Mouse (Mus musculus): ENCODE data around the gene Tbc1d4. TPM values are rescaled to one million over a fixed set of nuclear protein-coding genes. Genes with fewer than 3 reads are reported as not detected.
"Not testable (repeated sequence)": the region's sequence is repeated elsewhere in the genome, so short reads cannot be mapped to it uniquely, and the experiment has no call there.

Gene Tbc1d4
- polyA plus RNA-seq, 1 experiment, result 9.2 TPM

GRCm38 (mm10) chr14:101595301-101596080 is 13.5 kb downstream of the Tbc1d4 start:
- DNase-seq (ENCODE audit: low spot score), result no peak

- DNase-seq (ENCODE audit: low spot score), result no peak
These were observed 15.0 kb downstream of the Tbc1d4 start for GRCm38 (mm10) chr14:101594001-101594400.

GRCm38 (mm10) chr14:101593340-101593739 is 15.7 kb downstream of the Tbc1d4 start:
- no peak for DNase-seq (ENCODE audit: low spot score)

DNA sequence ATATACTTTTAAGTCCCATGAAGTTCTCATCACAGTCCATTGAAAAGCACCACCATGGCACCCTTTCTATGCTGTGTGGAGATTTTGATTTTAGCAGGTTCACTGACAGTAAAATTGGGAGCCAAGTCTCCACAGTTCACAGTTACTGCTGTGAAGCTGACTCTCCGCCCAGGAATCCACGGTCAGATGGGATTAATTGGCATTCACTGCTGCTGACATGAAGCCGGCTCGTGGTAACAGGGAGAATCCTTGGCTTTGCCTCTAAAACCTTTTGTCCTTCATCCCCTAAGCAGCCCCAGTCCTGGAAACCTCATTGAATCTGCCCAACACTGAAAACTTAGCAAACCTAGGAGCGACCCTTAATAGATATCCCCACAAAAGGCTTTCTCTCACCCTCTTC is 17.9 kb downstream of the Tbc1d4 start:
- no peak for DNase-seq (ENCODE audit: low spot score)

- not testable (repeated sequence) for DNase-seq (ENCODE audit: low spot score)
These were observed 20.6 kb downstream of the Tbc1d4 start for GRCm38 (mm10) chr14:101588209-101588991.

DNA sequence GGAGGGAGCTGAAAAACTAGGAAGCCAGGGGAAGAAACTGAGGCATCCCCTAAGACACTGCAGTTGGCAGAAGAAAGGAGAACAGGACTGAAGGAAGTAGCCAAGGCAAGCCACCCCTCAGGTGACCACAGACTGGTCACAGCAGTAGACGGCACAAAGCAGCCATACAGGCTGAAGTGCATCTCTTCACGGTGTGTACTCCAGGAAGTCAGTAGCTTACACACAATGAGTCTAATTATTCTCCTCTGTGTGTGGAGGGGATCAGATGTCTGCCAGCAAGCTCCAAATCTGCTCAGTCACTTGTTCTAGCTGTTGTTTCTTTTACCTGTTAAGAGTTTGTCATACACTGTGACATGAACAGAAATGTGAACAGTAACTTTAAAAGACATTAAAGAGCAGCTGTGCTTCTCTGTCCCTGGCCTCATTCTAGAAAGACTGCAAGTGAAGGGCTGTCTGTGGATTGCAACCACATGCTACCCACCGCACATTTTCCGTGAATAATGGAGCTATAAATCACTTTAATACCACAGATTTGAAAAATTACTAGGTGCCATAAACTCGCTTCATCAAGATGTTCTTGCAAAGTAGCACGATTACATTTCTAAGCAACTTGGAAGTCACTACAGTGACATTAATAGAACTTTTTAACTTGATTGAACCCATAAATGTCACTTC is 21.5 kb downstream of the Tbc1d4 start:
- not testable (repeated sequence) for DNase-seq (ENCODE audit: low spot score)

DNA sequence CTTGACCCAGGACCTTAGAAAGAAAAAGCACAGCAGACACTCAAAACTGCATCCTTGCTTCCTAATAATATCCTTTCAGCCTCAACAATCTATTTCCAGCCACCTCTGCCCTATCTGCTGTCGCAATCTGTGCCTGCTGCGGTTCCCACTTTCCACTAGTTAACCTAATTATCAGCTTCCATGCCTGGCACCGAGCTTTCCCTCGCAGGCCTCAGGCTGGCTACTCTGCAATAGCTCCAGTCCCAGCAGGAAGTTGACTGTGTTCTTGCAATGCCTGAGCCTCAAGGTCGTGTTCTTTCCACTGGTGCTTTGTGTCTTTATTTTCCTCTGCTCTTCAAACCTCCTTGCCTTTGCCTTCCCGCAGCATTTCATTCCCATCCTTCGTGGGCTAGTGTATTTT is 22.9 kb downstream of the Tbc1d4 start:
- no peak for DNase-seq (ENCODE audit: low spot score)

GRCm38 (mm10) chr14:101575651-101576050 is 33.3 kb downstream of the Tbc1d4 start:
- DNase-seq (ENCODE audit: low spot score), result no peak

DNA sequence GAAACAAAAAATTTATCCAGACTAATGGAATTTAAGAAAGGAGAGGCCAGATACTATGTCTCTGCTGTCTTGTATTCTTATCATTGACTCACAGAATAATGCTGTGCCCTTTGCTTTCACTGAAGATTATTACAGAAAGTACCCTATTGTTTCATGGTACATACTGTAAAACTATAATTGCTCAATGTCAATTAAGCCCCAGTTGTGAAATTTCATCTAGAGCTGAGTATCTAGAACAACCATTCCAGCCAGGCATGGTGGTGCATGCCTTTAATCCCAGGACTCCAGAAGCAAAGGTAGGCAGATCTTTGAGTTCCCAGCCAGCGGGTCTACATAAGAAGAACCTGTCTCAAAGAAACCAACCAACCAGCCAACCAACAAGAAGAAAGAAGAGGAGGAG is 34.5 kb downstream of the Tbc1d4 start:
- no peak for DNase-seq (ENCODE audit: low spot score)

- no peak for DNase-seq (ENCODE audit: low spot score)
These were observed 35.8 kb downstream of the Tbc1d4 start for GRCm38 (mm10) chr14:101573107-101573614.

- DNase-seq (ENCODE audit: low spot score), result no peak
These were observed 40.2 kb downstream of the Tbc1d4 start for GRCm38 (mm10) chr14:101568828-101569227.

GRCm38 (mm10) chr14:101566717-101567116 is 42.3 kb downstream of the Tbc1d4 start:
- DNase-seq (ENCODE audit: low spot score), result no peak

DNA sequence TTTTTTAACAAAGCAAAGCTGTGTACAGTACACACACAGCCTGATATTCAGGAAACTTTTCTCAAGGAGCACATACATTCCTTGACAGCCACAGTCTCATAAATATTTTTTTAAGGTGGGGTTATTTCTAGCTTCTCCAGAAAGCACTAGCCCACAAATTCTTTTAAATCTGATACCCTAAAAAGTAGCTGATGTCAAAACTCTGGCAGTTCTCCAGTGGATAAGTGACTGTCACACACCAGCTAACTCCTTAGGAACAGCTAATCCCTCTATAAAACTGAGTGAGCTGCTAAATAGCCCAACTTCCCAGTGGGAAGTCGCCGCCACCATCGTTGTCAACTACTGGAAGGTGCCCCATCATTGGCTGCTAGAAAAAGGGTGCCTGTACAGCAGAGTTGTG is 43.3 kb downstream of the Tbc1d4 start:
- no peak for DNase-seq (ENCODE audit: low spot score)

GRCm38 (mm10) chr14:101561251-101561701 is 47.7 kb downstream of the Tbc1d4 start:
- DNase-seq (ENCODE audit: low spot score), result no peak

DNA sequence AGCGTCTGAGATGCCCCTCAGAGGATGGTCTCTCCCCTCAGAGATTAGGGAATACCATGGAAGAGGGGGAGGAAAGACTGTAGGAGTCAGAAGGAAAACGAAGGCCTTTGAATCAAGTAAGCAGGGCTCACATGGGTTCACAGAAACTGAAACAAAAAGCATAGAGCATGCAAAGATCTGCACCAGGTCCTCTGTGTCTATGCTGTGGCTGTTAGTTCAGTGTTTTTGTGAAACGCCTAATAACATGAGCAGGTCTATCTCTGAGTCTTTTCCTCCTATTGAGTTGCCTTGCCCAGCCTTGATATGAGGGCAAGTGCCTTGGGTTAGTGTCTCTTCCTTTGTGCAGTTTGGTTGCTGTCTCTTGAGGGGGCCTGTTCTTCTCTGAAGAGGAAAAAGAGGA is 49.5 kb downstream of the Tbc1d4 start:
- no peak for DNase-seq (ENCODE audit: low spot score)

DNA sequence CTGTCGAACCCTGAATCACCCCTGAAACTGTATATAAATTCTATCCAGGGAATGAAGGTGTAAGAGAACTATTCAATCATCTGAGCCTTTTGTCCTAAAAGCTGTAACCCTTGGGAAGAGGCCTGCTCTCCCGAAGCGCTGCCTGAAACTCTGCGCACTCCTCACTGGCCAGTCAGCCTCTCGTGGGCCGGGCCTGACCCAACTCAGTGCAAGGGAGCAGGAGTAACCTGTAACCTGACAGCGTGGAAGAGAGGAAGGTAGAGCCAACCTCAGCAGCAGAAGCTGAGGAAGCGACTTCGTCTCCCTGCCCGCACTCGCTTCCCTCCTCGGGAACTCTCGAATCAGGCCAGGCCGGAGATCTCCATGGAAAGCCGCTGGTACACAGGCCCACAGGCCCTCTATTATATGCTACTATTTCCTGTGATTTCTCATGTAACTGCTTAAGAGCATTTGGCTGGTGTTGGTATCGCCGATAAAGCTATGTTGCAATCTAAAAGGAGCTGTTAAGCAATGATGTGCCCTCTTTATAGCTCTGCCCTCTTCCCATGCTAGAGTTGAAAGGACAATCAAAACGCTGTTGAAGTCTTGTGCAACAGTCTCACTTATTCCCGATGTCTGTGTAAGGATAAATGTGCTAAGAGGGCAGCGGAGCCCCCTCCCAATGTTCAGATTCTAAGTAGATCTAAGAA is 60.0 kb downstream of the Tbc1d4 start:
- DNase-seq (ENCODE audit: low spot score), result no peak

- no peak for DNase-seq (ENCODE audit: low spot score)
These were observed 67.1 kb downstream of the Tbc1d4 start for GRCm38 (mm10) chr14:101541863-101542262.

GRCm38 (mm10) chr14:101541141-101541540 is 67.8 kb downstream of the Tbc1d4 start:
- no peak for DNase-seq (ENCODE audit: low spot score)

- no peak for DNase-seq (ENCODE audit: low spot score)
These were observed 68.5 kb downstream of the Tbc1d4 start for GRCm38 (mm10) chr14:101540466-101540865.

GRCm38 (mm10) chr14:101537906-101538305 is 71.1 kb downstream of the Tbc1d4 start:
- no peak for DNase-seq (ENCODE audit: low spot score)

DNA sequence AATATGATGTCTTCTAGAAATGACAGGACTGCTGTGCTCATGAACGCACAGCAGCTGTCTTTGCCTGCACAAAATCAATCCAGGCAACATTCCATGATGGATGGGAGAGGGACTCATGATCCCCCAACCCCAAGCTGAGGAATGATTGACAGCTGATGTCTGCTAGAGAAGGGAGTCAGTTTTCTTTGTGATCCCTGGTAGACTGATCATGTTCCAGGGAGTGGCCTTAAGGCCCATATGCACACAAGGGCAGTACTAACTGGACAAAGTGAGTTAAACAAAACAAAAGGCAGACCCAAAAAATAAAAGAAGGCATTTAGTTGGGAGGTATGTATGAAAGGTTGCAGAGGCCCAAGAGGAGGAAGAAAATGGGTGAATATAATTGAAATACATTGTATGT is 71.6 kb downstream of the Tbc1d4 start:
- DNase-seq (ENCODE audit: low spot score), result no peak

All from urinary bladder, adult 2 months (tissue).